Mouse (Mus musculus) lung, adult 2 months (tissue): Measurements from ENCODE around the gene Six6.

Experiments
- CTCF ChIP-seq: fragments of 200-500 bp; IDR thresholded peaks from 2 replicates; pipeline ENCODE4 v1.5.1; 2011; ENCODE audit warnings: mild to moderate bottlenecking, low read length, control low read depth; ENCODE audit not compliant: insufficient read depth
- POLR2A ChIP-seq: fragments of 200-500 bp; IDR thresholded peaks from 2 replicates; pipeline ENCODE4 v1.6.1; 2011; ENCODE audit warnings: low read depth, mild to moderate bottlenecking, control low read depth, low read length, borderline replicate concordance; ENCODE audit errors: extremely low read depth

- TF ChIP-seq CTCF: no peak
- TF ChIP-seq POLR2A: no peak
These were observed 2.9 kb upstream of the Six6 start for GRCm38 (mm10) chr12:72936751-72937150.
